Mouse (Mus musculus) myocyte (in vitro differentiated cells): Measurements from ENCODE around the gene Csnk2b.

ENCODE experiments used
- CEBPB ChIP-seq: IDR thresholded peaks from 2 replicates; pipeline ENCODE4 v1.6.1; 2011; ENCODE audit warnings: mild to moderate bottlenecking, moderate library complexity; ENCODE audit not compliant: poor library complexity, insufficient read depth, severe bottlenecking
- MAX ChIP-seq: IDR thresholded peaks from one replicate; pipeline ENCODE4 v1.6.1; 2011; ENCODE audit warnings: low read depth, mild to moderate bottlenecking, control low read depth
- MYOD1 ChIP-seq, 3 experiments: IDR thresholded peaks; one replicate each; pipeline ENCODE4 v1.6.1; 2011; ENCODE audit warnings: control low read depth in 2 of 3, low read depth in 2 of 3, mild to moderate bottlenecking in 2 of 3, moderate library complexity in 1 of 3; ENCODE audit not compliant: insufficient read length in 2 of 3, control insufficient read depth in 1 of 3
- POLR2A ChIP-seq: IDR thresholded peaks from one replicate; pipeline ENCODE4 v1.6.1; 2011; ENCODE audit warnings: low read depth, mild to moderate bottlenecking, control low read depth, moderate library complexity; ENCODE audit not compliant: insufficient read length
- POLR2AphosphoS2 ChIP-seq: IDR thresholded peaks from one replicate; pipeline ENCODE4 v1.6.1; 2011; ENCODE audit warnings: low read depth, control low read depth; ENCODE audit not compliant: insufficient read length
- SRF ChIP-seq: IDR thresholded peaks from one replicate; pipeline ENCODE4 v1.6.1; 2011; ENCODE audit warnings: low read depth; ENCODE audit not compliant: control insufficient read depth, insufficient read length
- USF1 ChIP-seq: IDR thresholded peaks from one replicate; pipeline ENCODE4 v1.6.1; 2011; ENCODE audit warnings: low read depth, mild to moderate bottlenecking, control low read depth, moderate library complexity

GRCm38 (mm10) chr17:35071454-35071853 lies 50.4 kb downstream of the Csnk2b start:
- TF ChIP-seq POLR2A (no peak), MAX (no peak), SRF (no peak), USF1 (no peak), MYOD1 (IDR thresholded peaks at IDR 0.05; ENCODE audit: control insufficient read depth in 1 of 3, insufficient read length in 2 of 3, low read depth in 2 of 3) (peak in 1 of 3 experiments; percentile 12), POLR2AphosphoS2 (no peak), CEBPB (no peak)
